Mouse (Mus musculus) thymus, adult 2 months (tissue): ENCODE data around the gene Clk2.

Experiments used
- CTCF ChIP-seq: fragments of 200-500 bp; IDR thresholded peaks from 2 replicates; pipeline ENCODE4 v1.5.1; 2012; ENCODE audit warnings: mild to moderate bottlenecking, control low read depth, low read length, moderate library complexity, borderline replicate concordance; ENCODE audit not compliant: control insufficient read depth, poor library complexity, insufficient read depth; ENCODE audit errors: extremely low read depth
- POLR2A ChIP-seq: fragments of 200-500 bp; IDR thresholded peaks from 2 replicates; pipeline ENCODE4 v1.6.1; 2012; ENCODE audit warnings: mild to moderate bottlenecking, low read length, control low read depth, moderate library complexity; ENCODE audit not compliant: control insufficient read depth, poor library complexity, insufficient read depth; ENCODE audit errors: extremely low read depth

DNA sequence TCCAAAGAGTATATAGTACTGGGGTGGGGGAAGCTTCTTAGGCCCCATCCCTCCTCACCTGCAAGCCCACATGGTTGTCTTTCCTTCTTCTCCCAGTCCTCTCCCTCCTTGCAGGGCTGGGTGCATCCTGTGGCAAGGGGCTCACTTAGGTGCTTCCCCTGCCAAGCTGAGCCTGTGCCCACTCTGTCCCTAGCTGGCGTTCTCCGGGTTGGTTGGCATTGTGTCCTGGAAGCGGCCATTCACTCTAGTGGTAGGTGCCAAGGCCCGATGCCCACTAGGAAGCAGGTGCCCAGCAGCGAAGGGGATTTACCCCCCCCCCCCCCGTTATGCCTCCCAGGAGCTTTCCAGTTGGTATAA is 19.3 kb downstream of the Clk2 start:
- TF ChIP-seq CTCF (no peak), POLR2A (no peak)
